Mouse (Mus musculus): ENCODE measurements around the gene Gm5861.
"Not testable (repeated sequence)": the region's sequence is repeated elsewhere in the genome, so short reads cannot be mapped to it uniquely, and the experiment has no call there.

Gene Gm5861

DNA sequence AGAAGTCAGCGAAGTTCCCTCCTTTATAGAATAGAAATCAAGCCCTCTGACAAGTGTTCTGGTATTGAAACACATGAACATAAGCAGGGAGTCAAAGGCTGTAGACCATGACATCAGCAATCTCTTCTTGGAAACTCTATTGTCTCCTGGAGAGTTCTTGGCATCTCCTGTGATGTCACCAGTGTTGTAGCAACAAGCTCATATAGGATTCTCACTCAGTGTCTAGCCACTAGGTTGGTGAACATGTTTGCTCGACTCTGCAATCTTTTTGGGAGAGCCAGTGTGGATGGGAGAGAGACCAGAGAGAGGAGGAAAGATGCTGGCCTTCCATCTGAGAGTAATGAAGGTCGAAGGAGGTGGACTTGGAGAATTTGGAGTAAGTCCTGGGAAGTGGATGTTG is at the start of gene Gm5861:
Gene Gm5861 (plus strand): TSS at position 301 of the 400 bp plus-strand sequence.
- not testable (repeated sequence) for DNase-seq (ENCODE audit: low spot score in 2 of 2)

DNA sequence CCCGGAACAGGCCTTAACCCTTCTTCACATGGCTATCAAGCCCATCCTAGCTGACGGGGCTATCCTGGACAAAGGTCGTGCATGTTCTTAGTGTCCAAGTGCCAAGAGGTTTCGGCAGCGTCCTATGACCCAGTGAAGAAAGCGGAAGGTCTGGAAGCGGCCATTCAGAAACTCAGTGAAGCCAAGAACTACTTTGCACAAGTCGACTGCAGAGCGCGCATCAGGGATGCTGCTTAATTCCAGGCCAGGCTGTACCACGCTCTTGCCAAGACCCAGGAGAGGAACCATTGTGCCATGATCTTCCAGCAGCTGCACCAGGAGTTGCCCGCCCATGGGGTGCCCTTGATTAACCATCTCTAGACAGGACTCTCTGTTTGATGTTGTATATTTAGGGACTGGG is 44.8 kb upstream of the Gm5861 start:
- peak; percentile 11 to 59 for DNase-seq (ENCODE audit: low spot score in 2 of 2)
